Mouse (Mus musculus) lung, postnatal 0 days (tissue): ENCODE measurements around the gene Irf9.

Experiments used
- CTCF ChIP-seq: IDR thresholded peaks from 2 replicates; pipeline ENCODE4 v1.5.1; 2016; ENCODE audit warnings: antibody characterized with exemption, mild to moderate bottlenecking
- EP300 ChIP-seq: IDR thresholded peaks from 2 replicates; pipeline ENCODE4 v1.6.1; 2016; ENCODE audit warnings: antibody characterized with exemption, mild to moderate bottlenecking, control low read depth

- TF ChIP-seq CTCF = no peak
- TF ChIP-seq EP300 = no peak
These were observed 53.6 kb downstream of the Irf9 start for GRCm38 (mm10) chr14:55656935-55657334.
